Mouse (Mus musculus): ENCODE results near the gene 1600014C23Rik. TPM values are rescaled to one million over a fixed set of nuclear protein-coding genes. Genes with fewer than 3 reads are reported as not detected.

Gene 1600014C23Rik
- polyA plus RNA-seq, 1 experiment: not detected

- H3K36me3 ChIP-seq (ENCODE audit: control insufficient read depth, insufficient read depth, low read length, poor library complexity, severe bottlenecking): no peaks in the 10 kb centered on the region
- H3K27ac ChIP-seq (ENCODE audit: insufficient read depth, low read length): no peak overlapping the region
- no peak overlapping the region for H3K4me3 ChIP-seq (ENCODE audit: low read depth, low read length)
Measured at GRCm38 (mm10) chr17:45710407-45710806, 23.2 kb downstream of the 1600014C23Rik start.

GRCm38 (mm10) chr17:45709829-45710228 lies 23.8 kb downstream of the 1600014C23Rik start:
- Histone ChIP-seq H3K4me1 (ENCODE audit: control insufficient read depth, insufficient read depth, low read length) (no peaks in the 10 kb centered on the region), H3K9ac (ENCODE audit: low read depth, poor library complexity, severe bottlenecking) (no peak overlapping the region), H3K27ac (ENCODE audit: insufficient read depth, low read length) (no peak overlapping the region), H3K9me3 (replicated peaks; ENCODE audit: control insufficient read depth, insufficient read depth, low read length, poor library complexity, severe bottlenecking) (no peaks in the 10 kb centered on the region), H3K4me3 (ENCODE audit: low read depth, low read length) (no peak overlapping the region), H3K36me3 (ENCODE audit: control insufficient read depth, insufficient read depth, low read length, poor library complexity, severe bottlenecking) (no peaks in the 10 kb centered on the region), H3K27me3 (ENCODE audit: control insufficient read depth, insufficient read depth, low read length, poor library complexity, severe bottlenecking) (no peaks in the 10 kb centered on the region)
- no peak for TF ChIP-seq POLR2A (IDR thresholded peaks at IDR 0.05; ENCODE audit: insufficient read depth, low read length)
- TF ChIP-seq EP300 (IDR thresholded peaks at IDR 0.05; ENCODE audit: insufficient read depth, low read depth, low read length): no peak
- TF ChIP-seq CTCF (IDR thresholded peaks at IDR 0.05; ENCODE audit: low read depth, low read length): no peak

More at GRCm38 (mm10) chr17:45710407-45710806, 23.2 kb downstream of the 1600014C23Rik start:
- H3K4me1 ChIP-seq (ENCODE audit: control insufficient read depth, insufficient read depth, low read length): no peaks in the 10 kb centered on the region
- no peaks in the 10 kb centered on the region for H3K9me3 ChIP-seq (replicated peaks; ENCODE audit: control insufficient read depth, insufficient read depth, low read length, poor library complexity, severe bottlenecking)
- H3K27me3 ChIP-seq (ENCODE audit: control insufficient read depth, insufficient read depth, low read length, poor library complexity, severe bottlenecking): no peaks in the 10 kb centered on the region
- TF ChIP-seq CTCF (IDR thresholded peaks at IDR 0.05; ENCODE audit: low read depth, low read length) (no peak), POLR2A (IDR thresholded peaks at IDR 0.05; ENCODE audit: insufficient read depth, low read length) (no peak), EP300 (IDR thresholded peaks at IDR 0.05; ENCODE audit: insufficient read depth, low read depth, low read length) (no peak)
- H3K9ac ChIP-seq (ENCODE audit: low read depth, poor library complexity, severe bottlenecking): no peak overlapping the region

GRCm38 (mm10) chr17:45708179-45708578 lies 25.5 kb downstream of the 1600014C23Rik start:
- Histone ChIP-seq H3K27me3 (ENCODE audit: control insufficient read depth, insufficient read depth, low read length, poor library complexity, severe bottlenecking) (no peaks in the 10 kb centered on the region), H3K36me3 (ENCODE audit: control insufficient read depth, insufficient read depth, low read length, poor library complexity, severe bottlenecking) (no peaks in the 10 kb centered on the region), H3K9ac (ENCODE audit: low read depth, poor library complexity, severe bottlenecking) (no peak overlapping the region), H3K9me3 (replicated peaks; ENCODE audit: control insufficient read depth, insufficient read depth, low read length, poor library complexity, severe bottlenecking) (no peaks in the 10 kb centered on the region), H3K4me3 (ENCODE audit: low read depth, low read length) (no peak overlapping the region), H3K4me1 (ENCODE audit: control insufficient read depth, insufficient read depth, low read length) (no peaks in the 10 kb centered on the region), H3K27ac (ENCODE audit: insufficient read depth, low read length) (no peak overlapping the region)
- no peak for TF ChIP-seq POLR2A (IDR thresholded peaks at IDR 0.05; ENCODE audit: insufficient read depth, low read length)
- TF ChIP-seq CTCF (IDR thresholded peaks at IDR 0.05; ENCODE audit: low read depth, low read length): no peak
- no peak for TF ChIP-seq EP300 (IDR thresholded peaks at IDR 0.05; ENCODE audit: insufficient read depth, low read depth, low read length)

GRCm38 (mm10) chr17:45707376-45707775 lies 26.3 kb downstream of the 1600014C23Rik start:
- H3K9ac ChIP-seq (ENCODE audit: low read depth, poor library complexity, severe bottlenecking): no peak overlapping the region

GRCm38 (mm10) chr17:45706796-45707195 lies 26.8 kb downstream of the 1600014C23Rik start:
- no peak for TF ChIP-seq EP300 (IDR thresholded peaks at IDR 0.05; ENCODE audit: insufficient read depth, low read depth, low read length)
- no peak for TF ChIP-seq POLR2A (IDR thresholded peaks at IDR 0.05; ENCODE audit: insufficient read depth, low read length)
- TF ChIP-seq CTCF (IDR thresholded peaks at IDR 0.05; ENCODE audit: low read depth, low read length): no peak
- H3K36me3 ChIP-seq (ENCODE audit: control insufficient read depth, insufficient read depth, low read length, poor library complexity, severe bottlenecking): no peaks in the 10 kb centered on the region

More at GRCm38 (mm10) chr17:45707376-45707775, 26.3 kb downstream of the 1600014C23Rik start:
- H3K9me3 ChIP-seq (replicated peaks; ENCODE audit: control insufficient read depth, insufficient read depth, low read length, poor library complexity, severe bottlenecking): no peaks in the 10 kb centered on the region
- no peak for TF ChIP-seq POLR2A (IDR thresholded peaks at IDR 0.05; ENCODE audit: insufficient read depth, low read length)
- no peak for TF ChIP-seq EP300 (IDR thresholded peaks at IDR 0.05; ENCODE audit: insufficient read depth, low read depth, low read length)
- TF ChIP-seq CTCF (IDR thresholded peaks at IDR 0.05; ENCODE audit: low read depth, low read length): peak; percentile 52
- H3K36me3 ChIP-seq (ENCODE audit: control insufficient read depth, insufficient read depth, low read length, poor library complexity, severe bottlenecking): no peaks in the 10 kb centered on the region
- H3K4me3 ChIP-seq (ENCODE audit: low read depth, low read length): no peak overlapping the region
- H3K4me1 ChIP-seq (ENCODE audit: control insufficient read depth, insufficient read depth, low read length): no peaks in the 10 kb centered on the region
- no peaks in the 10 kb centered on the region for H3K27me3 ChIP-seq (ENCODE audit: control insufficient read depth, insufficient read depth, low read length, poor library complexity, severe bottlenecking)
- no peak overlapping the region for H3K27ac ChIP-seq (ENCODE audit: insufficient read depth, low read length)

GRCm38 (mm10) chr17:45703187-45703586 lies 30.5 kb downstream of the 1600014C23Rik start:
- Histone ChIP-seq H3K4me3 (ENCODE audit: low read depth, low read length) (no peak overlapping the region), H3K36me3 (ENCODE audit: control insufficient read depth, insufficient read depth, low read length, poor library complexity, severe bottlenecking) (no peaks in the 10 kb centered on the region)
- TF ChIP-seq CTCF (IDR thresholded peaks at IDR 0.05; ENCODE audit: low read depth, low read length): no peak

More at GRCm38 (mm10) chr17:45706796-45707195, 26.8 kb downstream of the 1600014C23Rik start:
- no peak overlapping the region for H3K4me3 ChIP-seq (ENCODE audit: low read depth, low read length)
- H3K4me1 ChIP-seq (ENCODE audit: control insufficient read depth, insufficient read depth, low read length): no peaks in the 10 kb centered on the region
- no peak overlapping the region for H3K27ac ChIP-seq (ENCODE audit: insufficient read depth, low read length)
- no peaks in the 10 kb centered on the region for H3K27me3 ChIP-seq (ENCODE audit: control insufficient read depth, insufficient read depth, low read length, poor library complexity, severe bottlenecking)
- no peaks in the 10 kb centered on the region for H3K9me3 ChIP-seq (replicated peaks; ENCODE audit: control insufficient read depth, insufficient read depth, low read length, poor library complexity, severe bottlenecking)
- no peak overlapping the region for H3K9ac ChIP-seq (ENCODE audit: low read depth, poor library complexity, severe bottlenecking)

More at GRCm38 (mm10) chr17:45703187-45703586, 30.5 kb downstream of the 1600014C23Rik start:
- no peaks in the 10 kb centered on the region for H3K27me3 ChIP-seq (ENCODE audit: control insufficient read depth, insufficient read depth, low read length, poor library complexity, severe bottlenecking)
- no peak overlapping the region for H3K9ac ChIP-seq (ENCODE audit: low read depth, poor library complexity, severe bottlenecking)
- no peaks in the 10 kb centered on the region for H3K9me3 ChIP-seq (replicated peaks; ENCODE audit: control insufficient read depth, insufficient read depth, low read length, poor library complexity, severe bottlenecking)
- peaks cover 2% of the 10 kb centered on the region for H3K4me1 ChIP-seq (ENCODE audit: control insufficient read depth, insufficient read depth, low read length)
- no peak overlapping the region for H3K27ac ChIP-seq (ENCODE audit: insufficient read depth, low read length)

Data from ES-Bruce4 (cell line).